Comparison of ENCODE assay signal across 11 mouse cellular contexts in genomic region chr7:134673952-134674351, GRCm38 (mm10). TPM values are rescaled to one million over a fixed set of nuclear protein-coding genes. Genes with fewer than 3 reads are reported as not detected.
DNase-seq lines count a peak whose midpoint lies in the region; ATAC-seq and TF ChIP-seq lines count a peak whose summit lies in the region.
"Had no signal": no experiment of that assay in that cellular context is flagged by ENCODE, and none has a peak within 500 bp of the region (broad histone marks: within the 10 kb centered on the region; RNA-seq: fewer than 3 reads in every experiment).

No protein-coding gene starts in this region.

- H3K27ac ChIP-seq in left cerebral cortex, adult 2 months = peak overlapping the region; percentile 21; the same call in 1 of the 2 replicates
- H3K27ac ChIP-seq in hindbrain, embryonic 11.5 days (ENCODE audit: low read depth, low read length) = no peak overlapping the region
- H3K27ac ChIP-seq: midbrain, embryonic 12.5 days had no signal

- ATAC-seq in hindbrain, embryonic 11.5 days (ENCODE audit: low FRiP score) = no peak
- ATAC-seq: inflammation-experienced regulatory T-cells, adult 6 months had no signal

- no peak overlapping the region for H3K4me2 ChIP-seq in hindbrain, embryonic 11.5 days (replicated peaks; ENCODE audit: low read depth, low read length)
- H3K4me2 ChIP-seq: midbrain, embryonic 12.5 days had no signal

- WGBS in hindbrain, embryonic 11.5 days = 80% methylated on average over 9 of the region's 9 CpGs

- H3K9ac ChIP-seq in hindbrain, embryonic 11.5 days (ENCODE audit: low read depth, low read length) = no peak overlapping the region
- H3K9ac ChIP-seq: midbrain, embryonic 12.5 days had no signal

- no peaks in the 10 kb centered on the region for H3K9me3 ChIP-seq in hindbrain, embryonic 11.5 days (ENCODE audit: control insufficient read depth, low read length)
- H3K9me3 ChIP-seq: midbrain, embryonic 12.5 days had no signal

- H3K4me3 ChIP-seq in left cerebral cortex, adult 2 months = no peak overlapping the region
- no peak overlapping the region for H3K4me3 ChIP-seq in hindbrain, embryonic 11.5 days (ENCODE audit: low read depth, low read length)
- H3K4me3 ChIP-seq: midbrain, embryonic 12.5 days had no signal

- peaks cover 8% of the 10 kb centered on the region for H3K4me1 ChIP-seq in hindbrain, embryonic 11.5 days (replicated peaks; ENCODE audit: control insufficient read depth, insufficient read depth, low read length)

- peak; percentile 15 to 16 for DNase-seq in frontal cortex, adult 2 months (ENCODE audit: extremely low spot score in 1 of 2, low spot score in 1 of 2)
- no peak for DNase-seq in frontal cortex, postnatal 14 days (ENCODE audit: low spot score in 2 of 2)
- DNase-seq in left cerebral cortex, adult 2 months (ENCODE audit: extremely low spot score in 1 of 2, low spot score in 2 of 2) = peak in 1 of 2 experiments; percentile 30
- DNase-seq in left cerebral cortex, postnatal 14 days (ENCODE audit: low spot score in 2 of 2) = no peak
- peak; percentile 68 for DNase-seq in kidney, adult 9 months
- DNase-seq in lung, postnatal 4 days = peak; percentile 37 to 40
- no peak for DNase-seq in hindbrain, embryonic 11.5 days (ENCODE audit: low spot score)
- no peak for DNase-seq in neural tube, embryonic 10.5 days (ENCODE audit: extremely low spot score, low spot score)
- DNase-seq: liver had no signal

- no peak for TF ChIP-seq CTCF in left cerebral cortex, adult 2 months (IDR thresholded peaks at IDR 0.05)

- intact Hi-C loops in left cerebral cortex, adult 2 months (cut with DNase I) = loop anchor here (5.0 kb wide), 2 partner anchors 33 to 62 kb away; no protein-coding TSS in a partner anchor
- intact Hi-C loops in left cerebral cortex, postnatal 14 days (cut with DNase I) = no loop called here

- H3K27me3 ChIP-seq in hindbrain, embryonic 11.5 days (ENCODE audit: control insufficient read depth, insufficient read depth, low read length) = peaks cover 4% of the 10 kb centered on the region; the same call in 1 of the 2 replicates

- no peaks in the 10 kb centered on the region for H3K36me3 ChIP-seq in hindbrain, embryonic 11.5 days (ENCODE audit: control insufficient read depth, insufficient read depth, low read length)
- H3K36me3 ChIP-seq: midbrain, embryonic 12.5 days had no signal

RNA-seq across cellular contexts. Expression of gene Dock1, which starts 3.5 kb away (rescaled TPM):
- polyA plus RNA-seq in frontal cortex, adult 2 months (2012; rRNA removed) = 12.1 and 16.0 TPM in 2 replicates
- total RNA-seq in left cerebral cortex, adult 2 months (2021) = 10 to 100 TPM; 21.7 to 22.4 TPM
- total RNA-seq in left cerebral cortex, postnatal 14 days (2021) = 10 to 100 TPM; 19.3 to 21.5 TPM
- polyA plus RNA-seq in hindbrain, embryonic 11.5 days (2014; fragmentation: Nextera tagmentation; extraction: Ambion mirVana) = 22.3 and 25.0 TPM in 2 replicates

Comparison
In these comparisons a context has a peak if more than half of its experiments do, and no peak if none do; other contexts are left out.
1. DNase-seq: peak in frontal cortex, adult 2 months (2 of 2), kidney, adult 9 months (single experiment) and lung, postnatal 4 days (2 of 2); none in frontal cortex, postnatal 14 days (0 of 2), left cerebral cortex, postnatal 14 days (0 of 2), hindbrain, embryonic 11.5 days (single experiment) and neural tube, embryonic 10.5 days (single experiment).